Mouse (Mus musculus) MEL (cell line): ENCODE results near the gene Gm8947. TPM values are rescaled to one million over a fixed set of nuclear protein-coding genes. Genes with fewer than 3 reads are reported as not detected.

ENCODE experiments used
- DNase-seq: peaks from one replicate; pipeline ENCODE4 v3.0.0; 2011; ENCODE audit warnings: low read depth, low spot score
- H3K27ac ChIP-seq: 2 replicates; pipeline ENCODE4 v1.5.1; 2012; ENCODE audit warnings: low read depth, mild to moderate bottlenecking, control low read depth, low read length, moderate library complexity; ENCODE audit not compliant: control insufficient read depth
- H3K27me3 ChIP-seq, 2 experiments: fragments of 150-350 bp in 1 of 2; sonication (generic) in 1 of 2; 2 replicates each; pipeline ENCODE4 v1.6.1; 2012; ENCODE audit warnings: low read length in 2 of 2, mild to moderate bottlenecking in 2 of 2, improper control_type of control experiment in 1 of 2, moderate library complexity in 1 of 2; ENCODE audit not compliant: insufficient read depth in 2 of 2, control insufficient read depth in 1 of 2
- H3K36me3 ChIP-seq, 2 experiments: 2 replicates each; pipeline ENCODE4 v1.6.1; 2012 to 2014; ENCODE audit warnings: low read length in 2 of 2, improper control_type of control experiment in 1 of 2, inconsistent platforms in 1 of 2, mild to moderate bottlenecking in 1 of 2; ENCODE audit not compliant: insufficient read depth in 2 of 2, control insufficient read depth in 1 of 2
- H3K4me1 ChIP-seq, 2 experiments: fragments of 150-350 bp in 1 of 2; sonication (generic) in 1 of 2; 2 replicates each; pipeline ENCODE4 v1.6.1; 2012; ENCODE audit warnings: low read length in 2 of 2, improper control_type of control experiment in 1 of 2, mild to moderate bottlenecking in 1 of 2; ENCODE audit not compliant: insufficient read depth in 2 of 2, control insufficient read depth in 1 of 2
- H3K4me3 ChIP-seq, 2 experiments: fragments of 150-350 bp in 1 of 2; sonication (generic) in 1 of 2; 2 replicates each; pipeline ENCODE4 v1.5.1; 2012; ENCODE audit warnings: low read depth in 2 of 2, low read length in 2 of 2, mild to moderate bottlenecking in 2 of 2, moderate library complexity in 2 of 2, control low read depth in 1 of 2, improper control_type of control experiment in 1 of 2; ENCODE audit not compliant: control insufficient read depth in 1 of 2, insufficient read depth in 1 of 2
- H3K79me2 ChIP-seq: 2 replicates; pipeline ENCODE4 v1.6.1; 2012; ENCODE audit warnings: mild to moderate bottlenecking, low read length, moderate library complexity; ENCODE audit not compliant: control insufficient read depth, poor library complexity, insufficient read depth
- H3K9ac ChIP-seq: 2 replicates; pipeline ENCODE4 v1.6.1; 2012; ENCODE audit warnings: low read depth, mild to moderate bottlenecking, control low read depth, low read length, moderate library complexity; ENCODE audit not compliant: control insufficient read depth, poor library complexity, severe bottlenecking
- H3K9me3 ChIP-seq: fragments of 150-350 bp; sonication (generic); replicated peaks from 2 replicates; pipeline ENCODE4 v1.6.1; 2012; ENCODE audit warnings: mild to moderate bottlenecking, low read length, improper control_type of control experiment, moderate library complexity; ENCODE audit not compliant: insufficient read depth
- BHLHE40 ChIP-seq: IDR thresholded peaks from 2 replicates; pipeline ENCODE4 v1.6.1; 2012; ENCODE audit warnings: low read depth, mild to moderate bottlenecking, inconsistent platforms, low read length, improper control_type of control experiment, borderline replicate concordance
- CHD1 ChIP-seq: IDR thresholded peaks from 2 replicates; pipeline ENCODE4 v1.6.1; 2012; ENCODE audit warnings: low read depth, mild to moderate bottlenecking, inconsistent platforms, low read length, improper control_type of control experiment
- CHD2 ChIP-seq: IDR thresholded peaks from 2 replicates; pipeline ENCODE4 v1.6.1; 2011; ENCODE audit warnings: low read length, improper control_type of control experiment
- CTCF ChIP-seq, 3 experiments: IDR thresholded peaks in 2 of 3; conservative IDR thresholded peaks in 1 of 3; 2 replicates each; pipeline ENCODE4 v1.5.1; 2011 to 2012; ENCODE audit warnings: low read length in 3 of 3, low read depth in 2 of 3, mild to moderate bottlenecking in 2 of 3, improper control_type of control experiment in 1 of 3, inconsistent platforms in 1 of 3, mixed read lengths in 1 of 3, moderate library complexity in 1 of 3; ENCODE audit not compliant: control insufficient read depth in 1 of 3, insufficient read depth in 1 of 3, poor library complexity in 1 of 3, severe bottlenecking in 1 of 3
- E2F4 ChIP-seq: IDR thresholded peaks from 2 replicates; pipeline ENCODE4 v1.6.1; 2011; ENCODE audit warnings: low read depth, low read length, improper control_type of control experiment, borderline replicate concordance
- ELF1 ChIP-seq: IDR thresholded peaks from 2 replicates; pipeline ENCODE4 v1.6.1; 2014; ENCODE audit warnings: low read depth, mild to moderate bottlenecking, inconsistent platforms, low read length, improper control_type of control experiment, moderate library complexity
- EP300 ChIP-seq, 2 experiments: IDR thresholded peaks; 2 replicates each; pipeline ENCODE4 v1.6.1; 2011; ENCODE audit warnings: improper control_type of control experiment in 2 of 2, low read length in 2 of 2, low read depth in 1 of 2, mild to moderate bottlenecking in 1 of 2
- ETS1 ChIP-seq: IDR thresholded peaks from 2 replicates; pipeline ENCODE4 v1.6.1; 2012; ENCODE audit warnings: low read depth, mild to moderate bottlenecking, inconsistent platforms, low read length, improper control_type of control experiment, moderate library complexity
- GABPA ChIP-seq: IDR thresholded peaks from 2 replicates; pipeline ENCODE4 v1.6.1; 2012; ENCODE audit warnings: low read depth, mild to moderate bottlenecking, inconsistent platforms, low read length, improper control_type of control experiment, moderate library complexity
- GATA1 ChIP-seq: IDR thresholded peaks from 2 replicates; pipeline ENCODE4 v1.6.1; 2011; ENCODE audit warnings: low read depth, low read length, improper control_type of control experiment
- HCFC1 ChIP-seq: IDR thresholded peaks from 2 replicates; pipeline ENCODE4 v1.6.1; 2012; ENCODE audit warnings: low read depth, mild to moderate bottlenecking, inconsistent platforms, low read length, improper control_type of control experiment, moderate library complexity
- JUND ChIP-seq: IDR thresholded peaks from 2 replicates; pipeline ENCODE4 v1.6.1; 2011; ENCODE audit warnings: low read depth, mild to moderate bottlenecking, improper control_type of control experiment, low read length
- KAT2A ChIP-seq: conservative IDR thresholded peaks from 2 replicates; pipeline ENCODE4 v1.6.1; 2012; ENCODE audit warnings: low read depth, low read length, improper control_type of control experiment, inconsistent platforms
- MAFK ChIP-seq: IDR thresholded peaks from 2 replicates; pipeline ENCODE4 v1.6.1; 2011; ENCODE audit warnings: low read depth, mild to moderate bottlenecking, low read length, improper control_type of control experiment, borderline replicate concordance
- MAX ChIP-seq: IDR thresholded peaks from 2 replicates; pipeline ENCODE4 v1.6.1; 2011; ENCODE audit warnings: low read length, improper control_type of control experiment
- MAZ ChIP-seq: IDR thresholded peaks from 2 replicates; pipeline ENCODE4 v1.6.1; 2012; ENCODE audit warnings: low read depth, mild to moderate bottlenecking, inconsistent platforms, low read length, improper control_type of control experiment
- MEF2A ChIP-seq: IDR thresholded peaks from 2 replicates; pipeline ENCODE4 v1.6.1; 2014; ENCODE audit warnings: low read depth, mild to moderate bottlenecking, inconsistent platforms, low read length, improper control_type of control experiment; ENCODE audit not compliant: poor library complexity, insufficient replicate concordance, severe bottlenecking; ENCODE audit errors: extremely low read depth
- MXI1 ChIP-seq: IDR thresholded peaks from 2 replicates; pipeline ENCODE4 v1.6.1; 2011; ENCODE audit warnings: mild to moderate bottlenecking, low read depth, low read length, improper control_type of control experiment
- MYB ChIP-seq: IDR thresholded peaks from 2 replicates; pipeline ENCODE4 v1.6.1; 2011; ENCODE audit warnings: mild to moderate bottlenecking, low read depth, low read length, improper control_type of control experiment
- MYC ChIP-seq: IDR thresholded peaks from 2 replicates; pipeline ENCODE4 v1.6.1; 2011; ENCODE audit warnings: low read depth, mild to moderate bottlenecking, low read length, improper control_type of control experiment, moderate library complexity
- NELFE ChIP-seq: IDR thresholded peaks from 2 replicates; pipeline ENCODE4 v1.6.1; 2011; ENCODE audit warnings: low read depth, low read length, improper control_type of control experiment
- NRF1 ChIP-seq: IDR thresholded peaks from 2 replicates; pipeline ENCODE4 v1.6.1; 2014; ENCODE audit warnings: low read depth, mild to moderate bottlenecking, inconsistent platforms, low read length, improper control_type of control experiment, moderate library complexity; ENCODE audit not compliant: poor library complexity, insufficient read depth, severe bottlenecking
- POLR2A ChIP-seq, 2 experiments: IDR thresholded peaks; 2 replicates each; pipeline ENCODE4 v1.6.1; 2011 to 2012; ENCODE audit warnings: low read length in 2 of 2, mild to moderate bottlenecking in 2 of 2, control low read depth in 1 of 2, improper control_type of control experiment in 1 of 2, low read depth in 1 of 2, moderate library complexity in 1 of 2; ENCODE audit not compliant: control insufficient read depth in 1 of 2, insufficient read depth in 1 of 2, poor library complexity in 1 of 2
- POLR2AphosphoS2 ChIP-seq: IDR thresholded peaks from 2 replicates; pipeline ENCODE4 v1.6.1; 2011; ENCODE audit warnings: low read length, improper control_type of control experiment
- POLR2AphosphoS5 ChIP-seq: IDR thresholded peaks from 2 replicates; pipeline ENCODE4 v1.6.1; 2012; ENCODE audit warnings: low read depth, borderline replicate concordance, mild to moderate bottlenecking, inconsistent platforms, low read length, moderate library complexity, mixed read lengths
- RAD21 ChIP-seq: IDR thresholded peaks from 2 replicates; pipeline ENCODE4 v1.6.1; 2011; ENCODE audit warnings: mild to moderate bottlenecking, low read depth, low read length, improper control_type of control experiment
- RCOR1 ChIP-seq: IDR thresholded peaks from 2 replicates; pipeline ENCODE4 v1.6.1; 2012; ENCODE audit warnings: low read depth, mild to moderate bottlenecking, inconsistent platforms, low read length, improper control_type of control experiment
- SIN3A ChIP-seq: IDR thresholded peaks from 2 replicates; pipeline ENCODE4 v1.6.1; 2012; ENCODE audit warnings: low read length, improper control_type of control experiment, inconsistent platforms
- SMC3 ChIP-seq: IDR thresholded peaks from 2 replicates; pipeline ENCODE4 v1.6.1; 2011; ENCODE audit warnings: low read depth, low read length, improper control_type of control experiment
- TAL1 ChIP-seq: IDR thresholded peaks from 2 replicates; pipeline ENCODE4 v1.6.1; 2012; ENCODE audit warnings: mild to moderate bottlenecking, inconsistent platforms, low read length, moderate library complexity, mixed read lengths
- TBP ChIP-seq: IDR thresholded peaks from 2 replicates; pipeline ENCODE4 v1.8.0; 2011; ENCODE audit warnings: low read depth, low read length, improper control_type of control experiment
- TCF12 ChIP-seq: IDR thresholded peaks from 2 replicates; pipeline ENCODE4 v1.6.1; 2014; ENCODE audit warnings: low read depth, mild to moderate bottlenecking, inconsistent platforms, low read length, improper control_type of control experiment, moderate library complexity
- USF1 ChIP-seq: IDR thresholded peaks from 2 replicates; pipeline ENCODE4 v1.6.1; 2014; ENCODE audit warnings: low read depth, mild to moderate bottlenecking, inconsistent platforms, low read length, improper control_type of control experiment, moderate library complexity
- USF2 ChIP-seq, 2 experiments: IDR thresholded peaks; 2 replicates each; pipeline ENCODE4 v1.6.1; 2011 to 2012; ENCODE audit warnings: improper control_type of control experiment in 2 of 2, low read length in 2 of 2, borderline replicate concordance in 1 of 2, inconsistent platforms in 1 of 2, low read depth in 1 of 2, mild to moderate bottlenecking in 1 of 2; ENCODE audit not compliant: insufficient read depth in 1 of 2
- ZC3H11A ChIP-seq: IDR thresholded peaks from 2 replicates; pipeline ENCODE4 v1.6.1; 2012; ENCODE audit warnings: low read depth, mild to moderate bottlenecking, inconsistent platforms, low read length, improper control_type of control experiment
- ZKSCAN1 ChIP-seq: IDR thresholded peaks from 2 replicates; pipeline ENCODE4 v1.6.1; 2012; ENCODE audit warnings: low read depth, mild to moderate bottlenecking, inconsistent platforms, low read length, improper control_type of control experiment, moderate library complexity
- ZMIZ1 ChIP-seq: IDR thresholded peaks from 2 replicates; pipeline ENCODE4 v1.6.1; 2012; ENCODE audit warnings: low read depth, mild to moderate bottlenecking, inconsistent platforms, low read length, improper control_type of control experiment, moderate library complexity
- ZNF384 ChIP-seq: IDR thresholded peaks from 2 replicates; pipeline ENCODE4 v1.6.1; 2012; ENCODE audit warnings: low read depth, mild to moderate bottlenecking, inconsistent platforms, low read length, improper control_type of control experiment
- polyA plus RNA-seq, 2 experiments: library from polyadenylated mRNA; stranded (reverse) in 1 of 2; unstranded in 1 of 2; fragments of >175 nt in 1 of 2; fragments of >200 nt in 1 of 2; gene quantifications; 2 replicates each; pipeline versions ENCODE4 v1.2.1 to v1.2.4; 2012; ENCODE audit warnings: low replicate concordance in 2 of 2, low read depth in 1 of 2; ENCODE audit not compliant: insufficient read length in 2 of 2, insufficient read depth in 1 of 2, missing spikeins in 1 of 2
- total RNA-seq: library from RNA; depleted of rRNA; stranded (reverse); fragments of 300-350 nt; gene quantifications from 2 replicates; pipeline ENCODE4 v1.2.3, GENCODE M21; 2012

The Gm8947 gene
- total and polyA plus RNA-seq, 3 experiments: 0.08 TPM; not detected in 2

GRCm38 (mm10) chr1:151177937-151178271, 14.3 kb upstream of the Gm8947 start:
- Histone ChIP-seq H3K9me3 (no peaks in the 10 kb centered on the region), H3K4me1 (peaks cover 27 to 45% of the 10 kb centered on the region in 2 experiments), H3K27me3 (no peaks in the 10 kb centered on the region), H3K36me3 (peaks cover 0 to 30% of the 10 kb centered on the region in 2 experiments; a peak in 2 of 4 replicates), H3K79me2 (no peaks in the 10 kb centered on the region), H3K27ac (peak overlapping the region; percentile 92), H3K4me3 (peak overlapping the region; percentile 41 to 52), H3K9ac (peak overlapping the region; percentile 33)
- DNase-seq: peak; percentile 9
- TF ChIP-seq JUND (no peak), TCF12 (0 out of 2 replicates have a peak, but pooled peaks have one; percentile 4), RAD21 (no peak), CHD1 (no peak), ZNF384 (no peak), MYB (no peak), BHLHE40 (no peak; the same call in 1 of the 2 replicates), NELFE (no peak), MAZ (no peak), SMC3 (no peak), ELF1 (0 out of 2 replicates have a peak, but pooled peaks have one; percentile 22), TBP (no peak), ZC3H11A (no peak), E2F4 (no peak), GATA1 (0 out of 2 replicates have a peak, but pooled peaks have one; percentile 20), MYC (no peak), MAFK (no peak), KAT2A (no peak; the same call in 1 of the 2 replicates), HCFC1 (0 out of 2 replicates have a peak, but pooled peaks have one; percentile 10), POLR2A (IDR thresholded peaks at IDR 0.05; ENCODE audit: control insufficient read depth in 1 of 2, insufficient read depth in 1 of 2, low read depth in 1 of 2, low read length in 2 of 2, poor library complexity in 1 of 2) (0 out of 4 replicates have a peak, but pooled peaks of 1 of the 2 experiments have one; percentile 42), EP300 (IDR thresholded peaks at IDR 0.05; ENCODE audit: low read depth in 1 of 2, low read length in 2 of 2) (no peak), CHD2 (no peak), NRF1 (no peak; the same call in 1 of the 2 replicates), POLR2AphosphoS2 (peak; percentile 34; the same call in 1 of the 2 replicates), MEF2A (no peak), ZMIZ1 (no peak), POLR2AphosphoS5 (no peak), MAX (0 out of 2 replicates have a peak, but pooled peaks have one; percentile 30), TAL1 (no peak), GABPA (no peak), SIN3A (no peak), USF2 (IDR thresholded peaks at IDR 0.05; ENCODE audit: borderline replicate concordance in 1 of 2, insufficient read depth in 1 of 2, low read depth in 1 of 2, low read length in 2 of 2) (no peak), CTCF (IDR thresholded peaks at IDR 0.05 in 2 of 3, conservative IDR thresholded peaks at IDR 0.05 in 1 of 3; ENCODE audit: control insufficient read depth in 1 of 3, insufficient read depth in 1 of 3, low read depth in 2 of 3, low read length in 3 of 3, poor library complexity in 1 of 3, severe bottlenecking in 1 of 3) (no peak), USF1 (no peak), ETS1 (no peak), MXI1 (peak; percentile 19; the same call in 1 of the 2 replicates), ZKSCAN1 (no peak), RCOR1 (no peak)
